Mouse (Mus musculus): ENCODE measurements around the gene Sla2. TPM values are rescaled to one million over a fixed set of nuclear protein-coding genes. Genes with fewer than 3 reads are reported as not detected.

Sla2 gene
- polyA plus RNA-seq, 1 experiment from 2014 or later = 0.22 TPM

- H3K36me3 ChIP-seq (ENCODE audit: control insufficient read depth, insufficient read depth, low read length) = peaks cover 67% of the 10 kb centered on the region
- H3K9ac ChIP-seq (replicated peaks; ENCODE audit: low read length) = no peak overlapping the region
- H3K27ac ChIP-seq (replicated peaks; ENCODE audit: low read depth, low read length) = no peak overlapping the region
- H3K4me2 ChIP-seq (ENCODE audit: low read length) = no peak overlapping the region
- H3K4me3 ChIP-seq (replicated peaks; ENCODE audit: low read depth, low read length) = no peak overlapping the region
- no peaks in the 10 kb centered on the region for H3K27me3 ChIP-seq (ENCODE audit: control insufficient read depth, insufficient read depth, low read length)
- 88% methylated on average over 8 of the region's 8 CpGs for WGBS
- H3K4me1 ChIP-seq (ENCODE audit: control insufficient read depth, insufficient read depth, low read length) = peaks cover 6% of the 10 kb centered on the region
- no peak for DNase-seq
- no peak for ATAC-seq (ENCODE audit: low FRiP score, low TSS enrichment)
- H3K9me3 ChIP-seq (ENCODE audit: control insufficient read depth, low read length) = no peaks in the 10 kb centered on the region
These were observed 18.0 kb downstream of the Sla2 start for GRCm38 (mm10) chr2:156868994-156869393.

- H3K4me1 ChIP-seq (ENCODE audit: control insufficient read depth, insufficient read depth, low read length) = peaks cover 17% of the 10 kb centered on the region
- no peak overlapping the region for H3K9ac ChIP-seq (replicated peaks; ENCODE audit: low read length)
- H3K9me3 ChIP-seq (ENCODE audit: control insufficient read depth, low read length) = no peaks in the 10 kb centered on the region
- peaks cover 31% of the 10 kb centered on the region for H3K36me3 ChIP-seq (ENCODE audit: control insufficient read depth, insufficient read depth, low read length)
- H3K27ac ChIP-seq (replicated peaks; ENCODE audit: low read depth, low read length) = no peak overlapping the region
- peak overlapping the region; percentile 88 for H3K4me2 ChIP-seq (ENCODE audit: low read length)
- no peak for DNase-seq
- no peak for ATAC-seq (ENCODE audit: low FRiP score, low TSS enrichment)
- no peak overlapping the region for H3K4me3 ChIP-seq (replicated peaks; ENCODE audit: low read depth, low read length)
- H3K27me3 ChIP-seq (ENCODE audit: control insufficient read depth, insufficient read depth, low read length) = no peaks in the 10 kb centered on the region
- 85% methylated on average over 3 of the region's 3 CpGs for WGBS
These were observed 22.5 kb downstream of the Sla2 start for GRCm38 (mm10) chr2:156864481-156864880.

DNA sequence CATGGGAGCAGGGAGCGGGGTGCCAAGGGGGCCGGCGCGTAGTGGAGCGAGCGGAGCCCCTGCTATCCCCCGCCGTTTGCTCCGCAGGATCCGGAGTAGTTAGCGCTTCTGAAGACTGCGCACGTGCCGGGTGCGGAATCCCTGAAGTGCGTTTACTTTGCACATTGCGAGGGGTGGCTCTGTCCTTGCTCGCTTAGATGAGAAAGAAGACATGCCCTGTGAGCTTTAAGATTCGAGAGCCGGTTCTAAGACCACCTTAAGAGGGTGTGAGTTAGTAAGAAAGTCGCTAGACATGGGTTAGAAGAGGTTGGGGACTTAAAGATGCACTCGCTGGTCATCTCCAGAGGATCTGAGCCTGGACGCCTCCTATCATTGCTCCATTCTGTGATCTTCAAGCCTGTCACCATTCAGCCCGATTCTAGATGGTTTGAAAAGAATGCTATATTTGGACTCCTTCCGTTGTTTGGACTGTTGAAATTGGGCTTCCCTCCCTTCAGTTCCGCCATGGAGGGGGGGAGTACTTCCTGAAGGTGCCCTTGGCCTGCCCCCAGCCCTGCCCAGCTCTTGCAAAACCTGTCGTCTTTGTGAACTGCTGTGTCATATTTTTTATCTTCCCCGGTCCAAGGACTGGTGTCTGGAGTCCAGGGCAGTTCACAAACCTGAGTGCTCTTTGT, 23.4 kb downstream of the Sla2 start:
- DNase-seq (no peak), ATAC-seq (ENCODE audit: low FRiP score, low TSS enrichment) (no peak)
- Histone ChIP-seq H3K36me3 (ENCODE audit: control insufficient read depth, insufficient read depth, low read length) (peaks cover 25% of the 10 kb centered on the region), H3K9me3 (ENCODE audit: control insufficient read depth, low read length) (no peaks in the 10 kb centered on the region), H3K27ac (replicated peaks; ENCODE audit: low read depth, low read length) (peak overlapping the region; percentile 79), H3K4me2 (ENCODE audit: low read length) (peak overlapping the region; percentile 88), H3K4me3 (replicated peaks; ENCODE audit: low read depth, low read length) (peak overlapping the region; percentile 85), H3K27me3 (ENCODE audit: control insufficient read depth, insufficient read depth, low read length) (no peaks in the 10 kb centered on the region), H3K4me1 (ENCODE audit: control insufficient read depth, insufficient read depth, low read length) (peaks cover 17% of the 10 kb centered on the region), H3K9ac (replicated peaks; ENCODE audit: low read length) (peak overlapping the region; percentile 88)
- 3% methylated on average over 28 of the region's 28 CpGs for WGBS

DNA sequence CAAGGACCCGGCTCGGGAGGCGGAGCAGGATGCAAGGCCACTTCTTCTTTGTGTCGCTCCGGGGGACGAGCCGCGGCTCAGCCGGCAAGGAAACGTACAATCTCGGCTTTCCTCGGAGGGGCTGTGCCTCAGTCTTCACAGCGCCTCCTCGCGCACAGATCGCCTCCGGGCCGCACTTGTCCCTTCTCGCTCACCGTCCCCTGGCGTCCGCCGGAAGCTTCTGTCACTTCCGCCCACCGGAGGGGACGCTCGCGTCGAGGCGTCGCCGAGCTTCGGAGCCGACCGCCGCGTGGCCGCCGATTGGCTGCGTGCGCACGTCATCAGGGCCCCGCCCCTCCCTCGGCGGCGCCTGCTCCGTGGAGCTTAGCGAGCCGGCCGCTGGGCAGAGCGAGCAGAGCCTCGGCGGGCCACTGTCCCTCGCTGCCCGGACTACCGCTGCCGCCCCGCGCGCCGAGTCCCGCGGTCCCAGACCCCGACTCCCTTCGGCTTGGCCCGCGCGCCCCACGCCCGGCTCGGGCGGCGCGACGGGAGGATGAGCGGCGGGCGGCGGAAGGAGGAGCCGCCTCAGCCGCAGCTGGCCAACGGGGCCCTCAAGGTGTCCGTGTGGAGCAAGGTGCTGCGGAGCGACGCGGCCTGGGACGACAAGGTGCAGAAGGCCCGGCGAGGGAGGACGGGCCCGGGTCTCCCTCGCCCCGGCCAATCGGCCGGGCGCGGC, 24.1 kb downstream of the Sla2 start, which contains the start of gene Rab5if:
Rab5if (plus strand) TSS at position 357 of the 715 bp plus-strand sequence.
- H3K27ac ChIP-seq (replicated peaks; ENCODE audit: low read depth, low read length) = peak within 1 kb of the TSS; percentile 93
- WGBS = under 1% methylated on average over 86 of the region's 98 CpGs
- H3K4me3 ChIP-seq (replicated peaks; ENCODE audit: low read depth, low read length) = peak within 1 kb of the TSS; percentile 85
- H3K9me3 ChIP-seq (ENCODE audit: control insufficient read depth, low read length) = no peaks in the 10 kb centered on the region
- H3K36me3 ChIP-seq (ENCODE audit: control insufficient read depth, insufficient read depth, low read length) = peaks cover 27% of the 10 kb centered on the region
- H3K4me1 ChIP-seq (ENCODE audit: control insufficient read depth, insufficient read depth, low read length) = peaks cover 17% of the 10 kb centered on the region
- peak within 1 kb of the TSS; percentile 88 for H3K9ac ChIP-seq (replicated peaks; ENCODE audit: low read length)
- H3K4me2 ChIP-seq (ENCODE audit: low read length) = peak within 1 kb of the TSS; percentile 88
- DNase-seq (peak; percentile 99), ATAC-seq (ENCODE audit: low FRiP score, low TSS enrichment) (peak; percentile 97)
- H3K27me3 ChIP-seq (ENCODE audit: control insufficient read depth, insufficient read depth, low read length) = no peaks in the 10 kb centered on the region

- ATAC-seq (ENCODE audit: low FRiP score, low TSS enrichment) = 0 out of 2 replicates have a peak, but pooled peaks have one; percentile 2
- WGBS = under 1% methylated on average over 19 of the region's 19 CpGs
These were observed 24.8 kb downstream of the Sla2 start for GRCm38 (mm10) chr2:156862041-156862717.

GRCm38 (mm10) chr2:156858671-156859070, 28.3 kb downstream of the Sla2 start:
- no peak overlapping the region for H3K9ac ChIP-seq (replicated peaks; ENCODE audit: low read length)
- ATAC-seq (ENCODE audit: low FRiP score, low TSS enrichment) (no peak), DNase-seq (no peak)
- H3K27ac ChIP-seq (replicated peaks; ENCODE audit: low read depth, low read length) = no peak overlapping the region
- peaks cover 23% of the 10 kb centered on the region for H3K36me3 ChIP-seq (ENCODE audit: control insufficient read depth, insufficient read depth, low read length)
- H3K27me3 ChIP-seq (ENCODE audit: control insufficient read depth, insufficient read depth, low read length) = no peaks in the 10 kb centered on the region
- no peak overlapping the region for H3K4me3 ChIP-seq (replicated peaks; ENCODE audit: low read depth, low read length)
- WGBS = 88% methylated on average over 7 of the region's 7 CpGs
- no peaks in the 10 kb centered on the region for H3K9me3 ChIP-seq (ENCODE audit: control insufficient read depth, low read length)
- H3K4me1 ChIP-seq (ENCODE audit: control insufficient read depth, insufficient read depth, low read length) = peaks cover 8% of the 10 kb centered on the region
- H3K4me2 ChIP-seq (ENCODE audit: low read length) = no peak overlapping the region

More at GRCm38 (mm10) chr2:156862041-156862717, 24.8 kb downstream of the Sla2 start:
- H3K4me1 ChIP-seq (ENCODE audit: control insufficient read depth, insufficient read depth, low read length) = peaks cover 17% of the 10 kb centered on the region
- peak overlapping the region; percentile 86 for H3K4me2 ChIP-seq (ENCODE audit: low read length)
- H3K27ac ChIP-seq (replicated peaks; ENCODE audit: low read depth, low read length) = peak overlapping the region; percentile 93
- H3K36me3 ChIP-seq (ENCODE audit: control insufficient read depth, insufficient read depth, low read length) = peaks cover 22% of the 10 kb centered on the region
- no peaks in the 10 kb centered on the region for H3K9me3 ChIP-seq (ENCODE audit: control insufficient read depth, low read length)
- peak overlapping the region; percentile 87 for H3K9ac ChIP-seq (replicated peaks; ENCODE audit: low read length)
- peak; percentile 69 for DNase-seq
- H3K4me3 ChIP-seq (replicated peaks; ENCODE audit: low read depth, low read length) = peak overlapping the region; percentile 85
- H3K27me3 ChIP-seq (ENCODE audit: control insufficient read depth, insufficient read depth, low read length) = no peaks in the 10 kb centered on the region

GRCm38 (mm10) chr2:156857835-156858234, 29.2 kb downstream of the Sla2 start, which contains the start of gene 4930518I15Rik:
Gene 4930518I15Rik, minus strand, starts transcription at chr2:156857946.
- Histone ChIP-seq H3K4me2 (ENCODE audit: low read length) (no peak within 1 kb of the TSS), H3K4me3 (replicated peaks; ENCODE audit: low read depth, low read length) (no peak within 1 kb of the TSS), H3K9ac (replicated peaks; ENCODE audit: low read length) (no peak within 1 kb of the TSS), H3K36me3 (ENCODE audit: control insufficient read depth, insufficient read depth, low read length) (peaks cover 23% of the 10 kb centered on the region), H3K27ac (replicated peaks; ENCODE audit: low read depth, low read length) (no peak within 1 kb of the TSS), H3K27me3 (ENCODE audit: control insufficient read depth, insufficient read depth, low read length) (no peaks in the 10 kb centered on the region), H3K9me3 (ENCODE audit: control insufficient read depth, low read length) (no peaks in the 10 kb centered on the region), H3K4me1 (ENCODE audit: control insufficient read depth, insufficient read depth, low read length) (peaks cover 8% of the 10 kb centered on the region; the same call in 1 of the 2 replicates)
- no peak for ATAC-seq (ENCODE audit: low FRiP score, low TSS enrichment)
- DNase-seq = no peak
- WGBS = 85% methylated on average over 2 of the region's 2 CpGs

GRCm38 (mm10) chr2:156857385-156857791, 29.6 kb downstream of the Sla2 start:
- Histone ChIP-seq H3K9me3 (ENCODE audit: control insufficient read depth, low read length) (no peaks in the 10 kb centered on the region), H3K27ac (replicated peaks; ENCODE audit: low read depth, low read length) (no peak overlapping the region), H3K4me3 (replicated peaks; ENCODE audit: low read depth, low read length) (no peak overlapping the region), H3K36me3 (ENCODE audit: control insufficient read depth, insufficient read depth, low read length) (peaks cover 23% of the 10 kb centered on the region), H3K27me3 (ENCODE audit: control insufficient read depth, insufficient read depth, low read length) (no peaks in the 10 kb centered on the region), H3K4me1 (ENCODE audit: control insufficient read depth, insufficient read depth, low read length) (peaks cover 8% of the 10 kb centered on the region; the same call in 1 of the 2 replicates), H3K4me2 (ENCODE audit: low read length) (no peak overlapping the region), H3K9ac (replicated peaks; ENCODE audit: low read length) (no peak overlapping the region)
- ATAC-seq (ENCODE audit: low FRiP score, low TSS enrichment) (no peak), DNase-seq (no peak)
- WGBS = 75% methylated on average over 3 of the region's 3 CpGs
